Mouse (Mus musculus): ENCODE measurements around the gene Gm5294. TPM values are rescaled to one million over a fixed set of nuclear protein-coding genes. Genes with fewer than 3 reads are reported as not detected.

The Gm5294 gene
- not detected in 2 replicates for polyA plus RNA-seq (2014; fragmentation: Nextera tagmentation; extraction: Ambion mirVana)

DNA sequence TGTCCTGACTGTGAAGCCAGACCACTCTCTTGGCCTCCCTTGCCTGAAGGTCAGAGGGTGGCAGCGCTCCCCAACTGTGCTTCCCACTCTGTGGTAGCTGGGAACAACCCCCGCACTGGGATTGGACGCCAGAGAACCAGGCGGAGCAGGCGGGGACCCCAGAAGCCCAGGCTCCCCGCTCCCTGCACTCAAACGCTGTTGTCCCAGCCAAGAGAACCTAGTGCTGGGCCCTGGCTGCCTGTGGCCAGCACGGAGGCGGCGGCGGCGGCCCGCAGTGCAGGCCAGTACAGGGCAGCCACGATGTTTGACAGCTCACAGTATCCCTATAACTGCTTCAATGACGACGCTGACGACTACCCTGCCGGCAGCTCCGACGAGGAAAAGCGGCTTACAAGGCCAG lies at the start of gene Gm5294:
Gene Gm5294 (plus strand): TSS at position 301 of the 400 bp plus-strand sequence.
- Histone ChIP-seq H3K36me3 (ENCODE audit: control insufficient read depth, insufficient read depth, low read length) (no peaks in the 10 kb centered on the region), H3K4me1 (ENCODE audit: control insufficient read depth, insufficient read depth, low read length) (no peaks in the 10 kb centered on the region), H3K9me3 (ENCODE audit: control insufficient read depth, low read length) (no peaks in the 10 kb centered on the region), H3K4me3 (replicated peaks; ENCODE audit: low read depth, low read length) (0 out of 2 replicates have a peak within 1 kb of the TSS, but pooled peaks have one; percentile 11), H3K4me2 (ENCODE audit: low read length) (peak within 1 kb of the TSS; percentile 40), H3K27me3 (ENCODE audit: control insufficient read depth, insufficient read depth, low read length) (peaks cover 36% of the 10 kb centered on the region), H3K27ac (replicated peaks; ENCODE audit: low read depth, low read length) (no peak within 1 kb of the TSS), H3K9ac (replicated peaks; ENCODE audit: low read length) (no peak within 1 kb of the TSS)
- no peak for ATAC-seq (ENCODE audit: low FRiP score, low TSS enrichment)
- no peak for DNase-seq
- 7% methylated on average over 21 of the region's 21 CpGs for WGBS

DNA sequence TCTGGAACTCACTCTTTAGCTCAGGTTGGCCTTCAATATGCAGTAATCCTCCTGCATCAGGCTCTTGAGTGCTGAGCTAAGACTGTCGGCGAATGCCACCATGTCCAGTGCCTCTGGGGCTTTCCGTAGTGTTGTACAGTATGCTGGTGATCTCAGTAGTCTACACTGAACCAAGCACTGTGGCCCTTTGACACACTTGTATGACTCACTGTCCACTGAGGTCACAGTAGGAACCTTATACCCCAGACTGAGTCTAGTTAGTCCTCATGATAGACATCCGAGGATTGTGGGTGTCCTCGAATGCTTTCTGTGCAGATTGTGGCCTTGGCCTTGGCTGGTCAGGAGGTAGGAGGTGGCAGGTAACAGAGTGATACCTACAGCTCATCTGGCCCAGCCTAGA lies 44.8 kb upstream of the Gm5294 start:
- DNase-seq (no peak), ATAC-seq (ENCODE audit: low FRiP score, low TSS enrichment) (no peak)
- Histone ChIP-seq H3K27ac (replicated peaks; ENCODE audit: low read depth, low read length) (no peak overlapping the region), H3K4me2 (ENCODE audit: low read length) (no peak overlapping the region), H3K9me3 (ENCODE audit: control insufficient read depth, low read length) (no peaks in the 10 kb centered on the region), H3K4me3 (replicated peaks; ENCODE audit: low read depth, low read length) (no peak overlapping the region), H3K9ac (replicated peaks; ENCODE audit: low read length) (no peak overlapping the region), H3K4me1 (ENCODE audit: control insufficient read depth, insufficient read depth, low read length) (peaks cover 13% of the 10 kb centered on the region), H3K36me3 (ENCODE audit: control insufficient read depth, insufficient read depth, low read length) (peaks cover 38% of the 10 kb centered on the region), H3K27me3 (ENCODE audit: control insufficient read depth, insufficient read depth, low read length) (no peaks in the 10 kb centered on the region)
- 92% methylated on average over 5 of the region's 5 CpGs for WGBS

DNA sequence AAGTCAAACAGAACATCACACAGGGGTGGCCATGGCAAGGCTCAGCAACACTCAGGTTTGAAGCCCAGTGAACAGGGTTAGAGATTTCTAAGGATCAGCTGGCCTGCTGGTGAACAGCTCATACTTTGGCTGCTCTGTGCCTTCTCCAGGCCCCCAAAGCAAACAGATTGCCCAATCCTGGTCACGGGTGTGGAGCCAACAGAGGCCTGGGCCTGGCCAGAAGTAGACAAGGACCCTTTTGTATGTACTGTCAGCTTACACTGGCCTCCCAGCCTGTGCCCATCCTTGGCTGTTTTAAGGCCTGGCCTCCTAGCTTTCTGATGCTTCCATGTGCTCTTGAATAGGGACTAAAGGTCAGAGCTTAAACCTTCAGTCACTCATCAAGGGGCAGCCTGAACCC lies 43.5 kb upstream of the Gm5294 start:
- Histone ChIP-seq H3K27me3 (ENCODE audit: control insufficient read depth, insufficient read depth, low read length) (no peaks in the 10 kb centered on the region), H3K27ac (replicated peaks; ENCODE audit: low read depth, low read length) (no peak overlapping the region), H3K4me2 (ENCODE audit: low read length) (no peak overlapping the region), H3K4me3 (replicated peaks; ENCODE audit: low read depth, low read length) (no peak overlapping the region), H3K9me3 (ENCODE audit: control insufficient read depth, low read length) (no peaks in the 10 kb centered on the region), H3K4me1 (ENCODE audit: control insufficient read depth, insufficient read depth, low read length) (peaks cover 13% of the 10 kb centered on the region), H3K9ac (replicated peaks; ENCODE audit: low read length) (no peak overlapping the region), H3K36me3 (ENCODE audit: control insufficient read depth, insufficient read depth, low read length) (peaks cover 32% of the 10 kb centered on the region)
- ATAC-seq (ENCODE audit: low FRiP score, low TSS enrichment) (no peak), DNase-seq (no peak)
- 74% methylated on average over 1 of the region's 1 CpGs for WGBS

DNA sequence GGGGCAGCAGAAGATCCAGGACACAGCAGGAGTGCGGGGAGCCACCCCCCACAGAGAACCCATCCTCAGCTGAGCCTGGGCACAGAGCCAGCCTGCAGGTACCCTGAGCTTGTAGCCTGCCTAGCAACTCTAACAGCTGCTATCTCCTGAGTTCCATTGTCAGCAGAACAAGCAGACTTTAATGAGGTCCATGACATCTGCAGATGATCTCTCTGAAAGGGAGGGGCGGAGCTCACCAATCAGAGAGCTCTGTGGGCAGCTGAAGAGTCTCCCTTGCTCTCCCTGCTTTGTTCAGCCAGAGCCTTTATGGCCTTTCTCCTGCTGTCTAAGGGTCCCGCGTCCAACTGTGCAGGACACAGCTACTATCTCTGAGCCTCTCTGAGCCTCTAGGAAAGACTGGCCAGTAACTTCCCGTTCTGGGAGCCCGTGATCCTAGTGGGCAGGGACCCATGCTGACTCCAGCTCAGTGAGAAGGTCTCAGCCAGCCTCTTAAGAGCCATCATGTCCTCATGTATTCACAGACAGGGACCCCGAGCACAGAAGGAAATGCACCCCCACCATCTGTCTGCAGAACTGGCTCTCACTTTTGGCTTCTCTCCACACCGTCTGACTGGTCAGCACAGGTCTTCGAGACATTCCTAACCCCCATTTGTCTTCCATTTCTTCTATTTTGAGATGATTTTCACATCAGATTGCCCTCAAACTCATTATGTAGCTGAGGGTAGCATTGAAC lies 41.0 kb upstream of the Gm5294 start:
- Histone ChIP-seq H3K27me3 (ENCODE audit: control insufficient read depth, insufficient read depth, low read length) (no peaks in the 10 kb centered on the region), H3K4me2 (ENCODE audit: low read length) (no peak overlapping the region), H3K9ac (replicated peaks; ENCODE audit: low read length) (no peak overlapping the region), H3K9me3 (ENCODE audit: control insufficient read depth, low read length) (no peaks in the 10 kb centered on the region), H3K36me3 (ENCODE audit: control insufficient read depth, insufficient read depth, low read length) (peaks cover 36% of the 10 kb centered on the region), H3K27ac (replicated peaks; ENCODE audit: low read depth, low read length) (peak overlapping the region; percentile 82), H3K4me1 (ENCODE audit: control insufficient read depth, insufficient read depth, low read length) (peaks cover 13% of the 10 kb centered on the region), H3K4me3 (replicated peaks; ENCODE audit: low read depth, low read length) (no peak overlapping the region)
- peak; percentile 72 for DNase-seq
- ATAC-seq (ENCODE audit: low FRiP score, low TSS enrichment) = peak; percentile 60; the same call in 1 of the 2 replicates
- WGBS = 36% methylated on average over 9 of the region's 9 CpGs

DNA sequence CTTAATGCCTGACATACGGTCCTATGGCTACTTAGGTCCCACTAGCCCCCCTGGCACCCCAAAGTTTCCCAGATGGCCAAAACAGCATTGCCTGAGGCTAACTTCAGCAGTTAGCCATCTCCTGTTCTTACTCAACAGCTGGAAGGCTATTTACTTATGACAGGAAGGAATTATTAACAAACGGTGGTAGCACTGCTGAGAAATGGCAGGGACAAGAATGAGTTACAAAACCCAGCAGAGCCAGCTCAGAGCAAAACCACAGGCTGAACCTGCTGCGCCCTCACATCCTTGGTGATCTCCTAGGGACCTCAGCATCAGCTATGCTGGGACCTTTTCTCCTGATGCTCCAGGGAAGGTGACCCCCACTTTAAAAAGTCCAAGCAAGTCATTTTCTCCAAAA lies 40.2 kb upstream of the Gm5294 start:
- ATAC-seq (ENCODE audit: low FRiP score, low TSS enrichment) = no peak
- no peak overlapping the region for H3K27ac ChIP-seq (replicated peaks; ENCODE audit: low read depth, low read length)
- WGBS = 73% methylated on average over 3 of the region's 3 CpGs

DNA sequence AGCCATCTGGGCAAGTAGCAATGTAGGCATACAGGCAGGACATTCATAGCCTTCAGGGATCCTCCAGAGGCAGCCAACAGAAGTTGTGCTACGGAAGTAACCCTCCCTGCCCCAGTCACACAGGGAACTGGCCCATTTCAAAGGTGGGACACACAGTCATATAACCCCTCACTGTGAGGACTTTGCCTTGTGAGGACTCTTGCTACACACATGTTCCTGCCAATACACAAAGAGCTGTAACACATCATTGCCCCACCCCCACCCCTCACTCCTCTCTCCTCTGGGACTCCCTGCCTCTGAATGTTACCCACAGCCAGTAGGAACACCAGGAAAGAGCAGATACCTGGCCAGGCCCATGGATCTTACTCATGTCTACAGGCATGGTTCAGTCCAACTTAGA lies 37.2 kb upstream of the Gm5294 start:
- Histone ChIP-seq H3K4me1 (ENCODE audit: control insufficient read depth, insufficient read depth, low read length) (peaks cover 13% of the 10 kb centered on the region), H3K4me3 (replicated peaks; ENCODE audit: low read depth, low read length) (no peak overlapping the region), H3K36me3 (ENCODE audit: control insufficient read depth, insufficient read depth, low read length) (peaks cover 41% of the 10 kb centered on the region), H3K9me3 (ENCODE audit: control insufficient read depth, low read length) (no peaks in the 10 kb centered on the region), H3K27me3 (ENCODE audit: control insufficient read depth, insufficient read depth, low read length) (no peaks in the 10 kb centered on the region), H3K27ac (replicated peaks; ENCODE audit: low read depth, low read length) (no peak overlapping the region), H3K4me2 (ENCODE audit: low read length) (no peak overlapping the region), H3K9ac (replicated peaks; ENCODE audit: low read length) (no peak overlapping the region)
- WGBS = 91% methylated on average over 1 of the region's 1 CpGs
- no peak for ATAC-seq (ENCODE audit: low FRiP score, low TSS enrichment)
- DNase-seq = no peak

More for the DNA sequence above, 40.2 kb upstream of the Gm5294 start:
- peaks cover 13% of the 10 kb centered on the region for H3K4me1 ChIP-seq (ENCODE audit: control insufficient read depth, insufficient read depth, low read length)
- H3K4me3 ChIP-seq (replicated peaks; ENCODE audit: low read depth, low read length) = no peak overlapping the region
- no peak for DNase-seq
- no peak overlapping the region for H3K4me2 ChIP-seq (ENCODE audit: low read length)
- H3K9me3 ChIP-seq (ENCODE audit: control insufficient read depth, low read length) = no peaks in the 10 kb centered on the region
- H3K27me3 ChIP-seq (ENCODE audit: control insufficient read depth, insufficient read depth, low read length) = no peaks in the 10 kb centered on the region
- H3K36me3 ChIP-seq (ENCODE audit: control insufficient read depth, insufficient read depth, low read length) = peaks cover 37% of the 10 kb centered on the region
- no peak overlapping the region for H3K9ac ChIP-seq (replicated peaks; ENCODE audit: low read length)

DNA sequence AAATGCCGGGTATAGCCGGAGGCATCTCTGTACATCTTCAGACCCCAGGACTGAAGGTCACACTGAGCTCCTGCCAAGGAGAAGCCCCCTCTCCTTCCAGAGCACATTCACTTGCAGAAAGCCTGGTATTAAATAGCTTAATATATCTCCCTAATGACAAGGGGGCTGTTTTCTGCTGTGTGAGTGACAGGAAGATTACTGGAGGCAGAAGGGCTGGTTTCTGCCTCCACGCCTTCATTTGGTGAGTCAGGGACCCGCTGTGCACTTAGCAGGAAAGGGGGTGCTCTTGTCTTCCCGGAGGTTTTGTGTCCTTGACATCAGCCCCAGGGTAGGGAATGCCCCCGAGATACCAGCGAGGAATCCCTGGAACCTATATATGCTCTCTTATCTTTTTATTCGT lies 36.7 kb upstream of the Gm5294 start:
- H3K4me3 ChIP-seq (replicated peaks; ENCODE audit: low read depth, low read length) = no peak overlapping the region
- WGBS = 83% methylated on average over 8 of the region's 8 CpGs
- no peaks in the 10 kb centered on the region for H3K9me3 ChIP-seq (ENCODE audit: control insufficient read depth, low read length)
- no peak overlapping the region for H3K9ac ChIP-seq (replicated peaks; ENCODE audit: low read length)
- H3K36me3 ChIP-seq (ENCODE audit: control insufficient read depth, insufficient read depth, low read length) = peaks cover 41% of the 10 kb centered on the region
- DNase-seq = no peak
- no peak overlapping the region for H3K27ac ChIP-seq (replicated peaks; ENCODE audit: low read depth, low read length)
- no peak for ATAC-seq (ENCODE audit: low FRiP score, low TSS enrichment)
- H3K4me2 ChIP-seq (ENCODE audit: low read length) = no peak overlapping the region
- peaks cover 13% of the 10 kb centered on the region for H3K4me1 ChIP-seq (ENCODE audit: control insufficient read depth, insufficient read depth, low read length)
- no peaks in the 10 kb centered on the region for H3K27me3 ChIP-seq (ENCODE audit: control insufficient read depth, insufficient read depth, low read length)

DNA sequence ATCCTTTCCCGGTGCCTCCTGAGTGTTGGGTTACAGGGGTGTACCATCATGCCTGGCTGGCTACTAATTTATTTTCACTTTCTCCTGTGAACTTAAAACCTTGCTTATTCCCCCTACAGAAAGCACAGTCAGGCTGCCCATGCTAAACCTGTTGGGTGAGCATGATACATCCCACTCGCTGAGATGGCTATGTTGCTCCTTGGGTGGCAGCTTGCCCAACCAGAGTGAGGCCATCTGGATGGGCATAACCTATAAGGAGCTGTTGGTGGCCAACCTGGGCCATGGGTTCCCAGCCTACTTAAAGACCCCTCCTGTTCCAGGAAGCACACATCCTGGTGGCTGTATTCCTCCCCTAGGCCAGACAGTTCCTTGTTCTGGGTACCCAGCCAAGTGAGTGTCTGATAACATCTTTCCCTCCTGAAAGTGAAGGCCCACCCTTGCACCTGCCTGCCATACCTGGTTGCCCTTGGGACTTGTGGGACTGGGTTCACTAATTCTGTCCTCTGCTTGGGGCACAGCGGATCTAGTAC lies 33.8 kb upstream of the Gm5294 start:
- H3K9me3 ChIP-seq (ENCODE audit: control insufficient read depth, low read length) = no peaks in the 10 kb centered on the region
- H3K36me3 ChIP-seq (ENCODE audit: control insufficient read depth, insufficient read depth, low read length) = peaks cover 44% of the 10 kb centered on the region
- no peak overlapping the region for H3K9ac ChIP-seq (replicated peaks; ENCODE audit: low read length)
- H3K4me1 ChIP-seq (ENCODE audit: control insufficient read depth, insufficient read depth, low read length) = no peaks in the 10 kb centered on the region
- H3K4me2 ChIP-seq (ENCODE audit: low read length) = no peak overlapping the region
- ATAC-seq (ENCODE audit: low FRiP score, low TSS enrichment) (no peak), DNase-seq (no peak)
- no peak overlapping the region for H3K27ac ChIP-seq (replicated peaks; ENCODE audit: low read depth, low read length)
- no peaks in the 10 kb centered on the region for H3K27me3 ChIP-seq (ENCODE audit: control insufficient read depth, insufficient read depth, low read length)
- WGBS = 96% methylated on average over 3 of the region's 3 CpGs
- no peak overlapping the region for H3K4me3 ChIP-seq (replicated peaks; ENCODE audit: low read depth, low read length)

DNA sequence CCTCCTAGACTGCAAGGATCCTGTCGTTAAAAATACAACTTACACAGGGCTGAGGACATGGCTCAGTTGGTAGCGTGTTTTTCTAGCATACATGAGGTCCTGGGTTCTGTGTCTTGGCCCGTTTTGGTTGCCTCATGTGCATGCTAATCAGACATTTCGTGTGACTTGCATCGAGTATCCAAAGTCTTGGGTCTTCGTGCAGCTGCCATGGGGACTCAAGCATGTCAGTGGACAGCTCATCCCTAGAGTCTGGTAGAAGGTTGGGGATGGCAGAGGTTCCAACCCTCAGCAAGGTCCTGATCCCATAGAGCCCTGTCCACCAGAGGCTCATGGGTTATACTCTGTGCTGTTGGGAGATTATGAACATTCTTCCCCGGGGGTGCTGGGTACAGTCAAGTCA lies 32.2 kb upstream of the Gm5294 start:
- H3K27ac ChIP-seq (replicated peaks; ENCODE audit: low read depth, low read length) = no peak overlapping the region
- H3K9me3 ChIP-seq (ENCODE audit: control insufficient read depth, low read length) = no peaks in the 10 kb centered on the region
- ATAC-seq (ENCODE audit: low FRiP score, low TSS enrichment) = no peak
- 90% methylated on average over 7 of the region's 7 CpGs for WGBS
- no peak overlapping the region for H3K4me3 ChIP-seq (replicated peaks; ENCODE audit: low read depth, low read length)
- H3K4me1 ChIP-seq (ENCODE audit: control insufficient read depth, insufficient read depth, low read length) = no peaks in the 10 kb centered on the region
- H3K4me2 ChIP-seq (ENCODE audit: low read length) = no peak overlapping the region
- peaks cover 46% of the 10 kb centered on the region for H3K36me3 ChIP-seq (ENCODE audit: control insufficient read depth, insufficient read depth, low read length)
- no peak for DNase-seq
- H3K27me3 ChIP-seq (ENCODE audit: control insufficient read depth, insufficient read depth, low read length) = no peaks in the 10 kb centered on the region
- no peak overlapping the region for H3K9ac ChIP-seq (replicated peaks; ENCODE audit: low read length)
